In genomic region chr11:6969196-6969595, GRCm38 (mm10) we compare ENCODE assay signal across 30 mouse cellular contexts.
A peak's percentile ranks its signal among the peaks of the same experiment; 100 is the strongest.
DNase-seq lines count a peak whose midpoint lies in the region.
"Had no signal": no experiment of that assay in that cellular context is flagged by ENCODE, and none has a peak within 500 bp of the region (broad histone marks: within the 10 kb centered on the region; RNA-seq: fewer than 3 reads in every experiment).

No protein-coding gene starts in this region.

- H3K27ac ChIP-seq in heart, embryonic 10.5 days = no peak overlapping the region
- H3K27ac ChIP-seq: embryonic facial prominence, embryonic 13.5 days; forebrain, embryonic 10.5 days; forebrain, embryonic 15.5 days; hindbrain, embryonic 10.5 days; intestine, embryonic 15.5 days; kidney, postnatal 0 days; limb, embryonic 12.5 days; liver, embryonic 15.5 days; lung, embryonic 15.5 days; midbrain, embryonic 10.5 days; midbrain, embryonic 15.5 days; neural tube, embryonic 12.5 days; stomach, embryonic 15.5 days had no signal

- no peaks in the 10 kb centered on the region for H3K4me1 ChIP-seq in heart, embryonic 10.5 days
- H3K4me1 ChIP-seq: embryonic facial prominence, embryonic 13.5 days; forebrain, embryonic 10.5 days; forebrain, embryonic 15.5 days; hindbrain, embryonic 10.5 days; intestine, embryonic 15.5 days; limb, embryonic 12.5 days; liver, embryonic 15.5 days; lung, embryonic 15.5 days; midbrain, embryonic 15.5 days; neural tube, embryonic 12.5 days; stomach, embryonic 15.5 days had no signal

- H3K36me3 ChIP-seq in heart, embryonic 10.5 days = no peaks in the 10 kb centered on the region
- H3K36me3 ChIP-seq: embryonic facial prominence, embryonic 13.5 days; forebrain, embryonic 10.5 days; forebrain, embryonic 15.5 days; G1E; hindbrain, embryonic 10.5 days; intestine, embryonic 15.5 days; limb, embryonic 12.5 days; liver, embryonic 15.5 days; lung, embryonic 15.5 days; midbrain, embryonic 10.5 days; midbrain, embryonic 15.5 days; neural tube, embryonic 12.5 days; stomach, embryonic 15.5 days had no signal

- peak; percentile 61 for DNase-seq in cerebellum, adult 11-12 months
- no peak for DNase-seq in cerebellum, adult 9-10 months
- DNase-seq in heart, embryonic 10.5 days (ENCODE audit: low spot score) = peak; percentile 9
- no peak for DNase-seq in heart, adult 8-10 months (ENCODE audit: low spot score)
- peak; percentile 4 for DNase-seq in retina, embryonic 14.5 days (ENCODE audit: low spot score)
- DNase-seq in retina, postnatal 1 day = no peak
- no peak for DNase-seq in spleen, adult 18-20 months
- DNase-seq: adrenal gland, postnatal 10 days; gastrocnemius, postnatal 25 days; heart, adult 18-20 months; heart, postnatal 14 days; kidney, adult 2 months; kidney, postnatal 4 days; layer of hippocampus, adult 9-11 months; right cerebral cortex, postnatal 14 days had no signal

- H3K27me3 ChIP-seq in heart, embryonic 10.5 days (ENCODE audit: insufficient read depth, poor library complexity, severe bottlenecking) = no peaks in the 10 kb centered on the region
- H3K27me3 ChIP-seq: embryonic facial prominence, embryonic 13.5 days; forebrain, embryonic 15.5 days; intestine, embryonic 15.5 days; limb, embryonic 12.5 days; liver, embryonic 15.5 days; lung, embryonic 15.5 days; midbrain, embryonic 15.5 days; neural tube, embryonic 12.5 days; stomach, embryonic 15.5 days had no signal

- 79% methylated on average over 1 of the region's 1 CpGs for WGBS in heart, embryonic 10.5 days

- no peak overlapping the region for H3K4me3 ChIP-seq in heart, embryonic 10.5 days
- H3K4me3 ChIP-seq: embryonic facial prominence, embryonic 13.5 days; forebrain, embryonic 10.5 days; forebrain, embryonic 15.5 days; hindbrain, embryonic 10.5 days; intestine, embryonic 15.5 days; limb, embryonic 12.5 days; liver, embryonic 15.5 days; lung, embryonic 15.5 days; midbrain, embryonic 10.5 days; midbrain, embryonic 15.5 days; myocyte; neural tube, embryonic 12.5 days; stomach, embryonic 15.5 days had no signal

- H3K9me3 ChIP-seq in heart, embryonic 10.5 days = no peaks in the 10 kb centered on the region
- H3K9me3 ChIP-seq: embryonic facial prominence, embryonic 13.5 days; forebrain, embryonic 10.5 days; forebrain, embryonic 15.5 days; G1E; hindbrain, embryonic 10.5 days; intestine, embryonic 15.5 days; limb, embryonic 12.5 days; liver, embryonic 15.5 days; lung, embryonic 15.5 days; midbrain, embryonic 10.5 days; midbrain, embryonic 15.5 days; neural tube, embryonic 12.5 days; stomach, embryonic 15.5 days had no signal

Comparison
In these comparisons a context has a peak if more than half of its experiments do, and no peak if none do; other contexts are left out.
1. DNase-seq: peak in cerebellum, adult 11-12 months (single experiment), heart, embryonic 10.5 days (single experiment) and retina, embryonic 14.5 days (single experiment); none in cerebellum, adult 9-10 months (single experiment), heart, adult 8-10 months (single experiment), retina, postnatal 1 day (single experiment) and spleen, adult 18-20 months (0 of 2).